Mouse (Mus musculus) urinary bladder, adult 2 months (tissue): ENCODE measurements around the gene Vmn1r171. TPM values are rescaled to one million over a fixed set of nuclear protein-coding genes. Genes with fewer than 3 reads are reported as not detected.
"Not testable (repeated sequence)": the region's sequence is repeated elsewhere in the genome, so short reads cannot be mapped to it uniquely, and the experiment has no call there.

Source experiments
- DNase-seq: peaks from one replicate; pipeline ENCODE4 v3.0.0; 2022; ENCODE audit warnings: low spot score
- polyA plus RNA-seq: library from polyadenylated mRNA; depleted of rRNA; stranded (reverse); fragments of >200 nt; gene quantifications from 2 replicates; pipeline ENCODE4 v1.2.3, GENCODE M21; 2012; rRNA removed

The Vmn1r171 gene
- not detected in 2 replicates for polyA plus RNA-seq

- DNase-seq, result no peak
Measured at GRCm38 (mm10) chr7:23630422-23630821, at the start of gene Vmn1r171. Gene Vmn1r171 (plus strand): TSS chr7:23630722.

- DNase-seq, result not testable (repeated sequence)
Measured at GRCm38 (mm10) chr7:23605875-23606274, 24.6 kb upstream of the Vmn1r171 start, which contains the start of gene Vmn1r170. Gene Vmn1r170 (plus strand): TSS chr7:23606175.

GRCm38 (mm10) chr7:23658016-23658415 is 27.5 kb downstream of the Vmn1r171 start, which contains the start of gene Vmn1r172:
Gene Vmn1r172 (plus strand): TSS chr7:23658316.
- DNase-seq, result no peak

Other genes with a start within 250 kb of the Vmn1r171 start
- 0.03 TPM in 1 of 2 replicates, not detected in the other for gene Nlrp5, start 244.8 kb upstream of the Vmn1r171 start, polyA plus RNA-seq
- gene Vmn1r167, start 123.5 kb upstream of the Vmn1r171 start, polyA plus RNA-seq, result not detected in 2 replicates
- gene Vmn1r168, start 91.0 kb upstream of the Vmn1r171 start, polyA plus RNA-seq, result not detected in 2 replicates
- not detected in 2 replicates for gene Vmn1r169, start 55.2 kb upstream of the Vmn1r171 start, polyA plus RNA-seq
- not detected in 2 replicates for gene Vmn1r170, start 24.5 kb upstream of the Vmn1r171 start, polyA plus RNA-seq
- gene Vmn1r172, start 27.6 kb downstream of the Vmn1r171 start, polyA plus RNA-seq, result not detected in 2 replicates
- not detected in 2 replicates for gene Vmn1r173, start 70.0 kb downstream of the Vmn1r171 start, polyA plus RNA-seq
- gene Vmn1r174, start 121.5 kb downstream of the Vmn1r171 start, polyA plus RNA-seq, result not detected in 2 replicates
- not detected in 2 replicates for gene Vmn1r175, start 179.9 kb downstream of the Vmn1r171 start, polyA plus RNA-seq
- not detected in 2 replicates for gene Vmn1r176, start 206.7 kb downstream of the Vmn1r171 start, polyA plus RNA-seq
- not detected in 2 replicates for gene Vmn1r177, start 235.7 kb downstream of the Vmn1r171 start, polyA plus RNA-seq